Mouse (Mus musculus): Measurements from ENCODE around the gene Atp5c1.

Gene Atp5c1

GRCm38 (mm10) chr2:10050878-10051277, 29.4 kb downstream of the Atp5c1 start:
- no peak for DNase-seq (ENCODE audit: low read depth)

- no peak for DNase-seq (ENCODE audit: low read depth)
Observed at GRCm38 (mm10) chr2:10049456-10049855, 30.9 kb downstream of the Atp5c1 start.

GRCm38 (mm10) chr2:10048461-10048860, 31.8 kb downstream of the Atp5c1 start, which contains the start of gene Taf3:
Gene Taf3, minus strand, starts transcription at chr2:10048596.
- peak; percentile 58 for DNase-seq (ENCODE audit: low read depth)

- DNase-seq (ENCODE audit: low read depth), result no peak
Observed at GRCm38 (mm10) chr2:10047758-10048436, 32.4 kb downstream of the Atp5c1 start.

DNA sequence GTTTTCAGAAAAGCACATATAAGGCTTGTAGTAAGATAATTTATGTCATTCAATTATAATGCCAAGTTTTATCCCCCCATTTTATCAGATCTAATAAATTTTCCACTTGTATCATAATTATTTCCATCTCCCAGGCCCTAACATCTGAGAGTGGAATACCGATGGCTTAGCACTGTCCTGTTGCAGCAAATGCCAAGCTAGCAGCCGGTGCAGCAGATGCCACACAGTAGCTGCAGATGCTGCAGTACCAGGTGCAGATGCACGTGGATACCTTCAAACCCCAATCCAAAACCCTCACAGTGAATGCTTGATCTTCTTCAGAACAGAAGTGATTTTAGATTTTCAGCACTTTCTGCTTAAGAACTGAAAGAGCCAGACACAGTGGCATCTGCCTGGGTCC, 45.3 kb downstream of the Atp5c1 start:
- DNase-seq (ENCODE audit: low read depth), result no peak

DNA sequence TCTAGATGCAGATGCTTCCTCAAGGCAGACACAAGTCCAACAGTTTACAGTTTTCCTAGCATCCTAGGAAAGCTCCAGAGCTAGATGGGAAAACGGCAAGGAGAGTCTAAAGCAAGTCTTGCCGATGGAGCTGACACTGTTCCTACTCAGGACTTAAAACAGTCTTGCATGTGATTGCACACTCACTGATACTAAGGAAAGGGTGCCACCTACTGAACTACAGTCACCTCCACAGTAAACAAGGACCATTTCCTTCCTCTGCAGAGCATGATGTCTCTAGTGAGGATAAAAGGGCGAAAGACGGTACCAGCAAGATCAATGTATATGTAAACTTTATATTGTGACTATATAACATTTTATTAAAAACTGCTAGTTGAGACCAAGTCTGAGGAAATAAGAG, 46.6 kb downstream of the Atp5c1 start:
- no peak for DNase-seq (ENCODE audit: low read depth)

GRCm38 (mm10) chr2:10029755-10030154, 50.6 kb downstream of the Atp5c1 start:
- no peak for DNase-seq (ENCODE audit: low read depth)

- no peak for DNase-seq (ENCODE audit: low read depth)
Observed at GRCm38 (mm10) chr2:10024264-10024663, 56.0 kb downstream of the Atp5c1 start.

DNA sequence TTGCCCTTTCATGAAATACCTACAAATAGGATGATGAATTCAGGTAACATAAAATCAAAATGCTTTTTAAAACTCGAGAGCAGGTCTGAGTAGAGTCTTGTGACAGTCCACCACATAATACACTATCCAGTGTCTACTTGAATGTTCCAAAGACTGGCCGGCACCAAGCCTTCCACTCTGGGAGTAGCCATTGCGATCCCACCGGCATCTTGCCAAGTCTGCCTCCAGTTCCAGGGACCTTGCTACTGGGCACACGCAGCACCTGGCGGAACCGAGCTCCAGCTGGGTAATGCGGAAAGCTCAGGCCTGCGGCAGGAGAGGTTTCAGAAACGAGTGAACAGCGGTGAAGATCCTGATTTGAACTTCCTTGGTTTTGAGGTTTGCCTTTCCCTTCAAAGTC, 59.0 kb downstream of the Atp5c1 start:
- no peak for DNase-seq (ENCODE audit: low read depth)

- no peak for DNase-seq (ENCODE audit: low read depth)
Observed at GRCm38 (mm10) chr2:10014951-10015635, 65.2 kb downstream of the Atp5c1 start.

DNA sequence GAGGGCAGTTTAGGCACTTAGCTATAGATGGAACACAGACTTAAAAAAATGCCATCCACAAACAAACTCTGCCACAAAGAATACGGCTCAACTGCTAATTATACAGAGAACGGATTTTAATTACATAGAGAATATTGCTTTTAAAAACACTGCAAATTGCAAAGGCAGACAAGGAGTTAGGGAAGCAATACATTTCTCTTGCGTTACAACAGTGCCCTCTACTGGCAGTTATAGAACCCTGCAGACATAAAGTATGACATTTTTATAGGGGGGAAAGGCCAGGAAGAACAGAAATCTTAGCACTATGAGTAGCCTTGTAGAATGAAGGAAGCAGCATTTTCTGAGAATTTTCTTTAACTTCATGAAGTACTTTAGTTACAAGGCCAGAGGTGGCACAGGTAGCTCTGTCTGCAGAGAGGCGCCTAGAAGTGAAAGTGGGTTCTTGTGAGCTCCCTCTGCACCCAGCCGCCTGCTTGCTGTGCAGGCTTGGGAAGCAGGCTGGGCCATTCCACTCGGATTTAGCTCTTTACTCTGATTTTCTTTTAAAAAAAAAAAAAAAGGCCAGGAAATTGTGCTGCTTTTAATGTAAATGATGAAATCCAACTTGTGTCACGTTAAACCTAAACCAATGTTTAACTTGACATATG, 69.9 kb downstream of the Atp5c1 start:
- DNase-seq (ENCODE audit: low read depth), result peak; percentile 10

- no peak for DNase-seq (ENCODE audit: low read depth)
Observed at GRCm38 (mm10) chr2:10009671-10010254, 70.5 kb downstream of the Atp5c1 start.

DNA sequence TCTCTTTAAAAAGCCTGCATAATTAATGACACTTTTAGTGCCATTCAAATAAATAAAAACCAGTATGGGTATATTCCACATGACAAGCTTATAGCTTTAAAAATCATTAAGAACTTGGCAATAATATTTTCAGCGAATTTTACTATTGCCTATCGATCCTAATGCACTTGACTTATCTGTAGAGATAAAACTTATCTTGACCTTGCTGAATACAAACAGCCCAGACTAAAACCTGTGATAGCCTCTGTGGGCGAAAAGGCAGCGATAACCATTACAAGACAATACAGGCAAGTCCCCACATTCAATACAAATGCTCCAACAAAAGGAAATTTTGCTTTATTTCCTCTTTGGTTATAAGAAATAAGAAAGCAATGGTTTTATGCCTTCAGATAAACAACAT, 71.7 kb downstream of the Atp5c1 start:
- DNase-seq (ENCODE audit: low read depth), result no peak

Measured in fibroblast of lung, adult 2 months (primary cell).